Mouse (Mus musculus) cerebellum, postnatal 4 days (tissue): Measurements from ENCODE around the gene Syde1.

ENCODE experiments used
- DNase-seq, 2 experiments: peaks; one replicate each; pipeline ENCODE4 v3.0.0; 2022; ENCODE audit warnings: low spot score in 2 of 2, mixed read lengths in 1 of 2

Gene Syde1

DNA sequence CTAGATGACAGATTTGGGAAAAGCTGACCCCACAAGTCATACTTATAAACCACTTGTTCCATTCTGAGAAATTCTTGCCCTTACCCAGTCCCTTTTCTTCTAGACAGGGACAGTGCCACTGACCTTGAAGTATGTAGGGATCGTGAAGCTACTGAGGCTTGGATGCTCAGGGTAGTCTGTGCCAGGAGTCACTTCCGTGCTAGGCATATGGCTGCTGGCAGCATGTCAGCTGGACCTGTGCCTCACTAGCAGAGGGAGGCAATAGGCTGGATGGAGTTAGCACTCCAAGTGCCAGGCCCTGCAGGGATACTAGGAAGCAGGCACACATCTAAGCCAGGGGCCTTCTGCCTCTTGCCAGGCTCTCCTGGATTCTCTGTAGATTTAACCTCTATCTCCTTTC, 16.1 kb downstream of the Syde1 start:
- peak in 1 of 2 experiments; percentile 90 for DNase-seq

GRCm38 (mm10) chr10:78575105-78575632, 16.6 kb downstream of the Syde1 start:
- DNase-seq: no peak

- DNase-seq: peak; percentile 81 to 88
Observed at GRCm38 (mm10) chr10:78574250-78575104, 17.3 kb downstream of the Syde1 start, which contains the start of gene Ilvbl. TSS of gene Ilvbl (plus strand) at chr10:78574346.

GRCm38 (mm10) chr10:78573226-78573625, 18.5 kb downstream of the Syde1 start:
- DNase-seq: no peak

DNA sequence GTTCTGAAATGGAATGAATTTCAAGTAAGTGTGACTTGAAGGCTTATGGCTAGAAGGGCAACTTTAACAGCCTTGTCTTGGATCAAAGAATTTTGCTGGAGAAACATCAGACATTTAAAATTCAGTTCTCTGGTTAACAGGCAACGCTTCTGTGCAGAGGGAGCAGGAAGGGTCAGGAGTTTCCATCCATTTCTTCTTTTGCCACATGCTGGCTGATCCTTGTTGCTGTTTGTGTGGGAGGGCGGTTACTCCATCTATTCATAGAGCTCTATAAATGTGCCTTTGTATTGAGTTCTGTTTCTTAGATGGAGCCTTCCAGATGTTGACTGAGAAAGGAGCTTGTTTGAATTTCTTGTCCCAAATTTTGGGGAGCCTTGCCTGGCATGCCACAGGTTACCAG, 20.9 kb downstream of the Syde1 start:
- no peak for DNase-seq

GRCm38 (mm10) chr10:78570416-78570815, 21.3 kb downstream of the Syde1 start:
- DNase-seq: no peak

DNA sequence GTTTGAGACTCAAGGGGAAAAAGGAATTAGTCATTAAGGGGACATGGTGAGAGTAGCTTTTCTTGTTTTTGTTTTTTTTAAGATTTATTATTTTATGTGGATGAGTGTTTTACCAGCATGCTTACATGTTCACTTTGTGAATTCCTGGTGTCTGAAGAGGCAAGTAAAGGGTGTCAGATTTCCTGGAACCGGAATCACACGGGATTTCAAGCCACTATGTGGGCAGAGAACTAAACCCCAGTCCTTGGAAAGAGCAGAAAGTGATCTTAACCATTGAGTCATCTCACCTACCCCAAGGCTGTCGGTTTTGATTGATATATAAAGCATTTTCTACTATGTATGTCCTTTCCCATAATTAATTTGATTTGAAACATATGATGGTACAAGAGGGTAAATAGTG, 22.1 kb downstream of the Syde1 start:
- DNase-seq: no peak

DNA sequence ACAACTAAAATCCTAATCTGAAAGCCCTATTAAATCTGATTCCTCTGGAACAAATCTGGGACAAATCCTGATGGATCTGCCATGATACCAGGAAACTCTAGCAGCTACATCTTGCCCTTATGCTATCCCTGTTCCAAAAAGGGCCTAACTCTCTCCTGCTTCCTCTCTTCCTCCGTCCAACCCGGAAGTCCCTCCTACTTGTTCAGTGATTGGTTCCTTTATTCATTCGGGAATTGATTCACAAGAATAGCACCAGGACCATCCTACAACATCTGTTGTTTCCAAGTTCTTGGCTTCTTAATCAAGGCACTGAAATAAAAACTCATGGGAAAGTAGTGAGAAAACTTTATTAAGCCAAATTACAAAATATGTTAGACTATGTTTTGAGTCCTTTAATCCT, 22.6 kb downstream of the Syde1 start:
- no peak for DNase-seq

DNA sequence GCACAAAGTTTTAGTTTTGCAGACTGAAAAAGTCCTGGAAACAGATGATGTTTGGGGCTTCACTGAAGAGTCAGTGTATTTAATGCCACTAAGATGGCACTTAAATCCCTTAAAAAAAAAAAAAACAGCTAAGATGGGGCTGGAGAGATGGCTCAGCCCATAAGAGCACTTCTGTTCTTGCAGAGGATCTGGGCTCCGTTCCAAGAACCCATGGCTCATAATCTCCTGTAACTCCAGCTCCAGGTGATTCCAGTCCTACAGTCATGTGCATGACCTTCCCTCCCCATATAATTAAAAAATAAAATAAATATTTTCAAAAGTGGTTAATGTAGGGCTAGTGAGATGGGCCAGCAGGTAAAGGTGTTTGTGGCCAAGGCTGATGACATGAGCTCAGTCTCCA, 26.7 kb downstream of the Syde1 start:
- no peak for DNase-seq

DNA sequence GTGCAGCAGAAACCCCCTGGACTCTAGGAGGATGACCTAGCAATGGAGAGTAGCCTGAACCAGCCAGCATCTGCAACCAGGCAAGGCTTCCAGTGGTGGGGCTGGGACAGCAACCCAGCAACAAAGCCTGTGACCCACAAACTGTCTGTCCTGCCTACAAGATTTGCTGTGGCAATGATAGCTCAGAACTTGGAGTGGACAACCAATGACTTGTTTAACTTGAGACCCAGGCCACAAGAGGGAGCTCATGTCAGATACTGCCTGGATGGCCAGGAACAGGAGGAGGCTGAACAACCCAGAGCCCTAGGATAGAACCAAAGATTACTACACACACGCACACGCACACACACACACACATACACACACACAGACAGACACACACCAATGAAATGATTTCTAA, 50.8 kb downstream of the Syde1 start:
- DNase-seq: no peak
